Mouse (Mus musculus): ENCODE results near the gene Rslcan18.
"Not testable (repeated sequence)": the region's sequence is repeated elsewhere in the genome, so short reads cannot be mapped to it uniquely, and the experiment has no call there.

The Rslcan18 gene

GRCm38 (mm10) chr13:67116163-67116562, at the start of gene Rslcan18:
Gene Rslcan18 (minus strand): TSS chr13:67116263.
- not testable (repeated sequence) for DNase-seq (ENCODE audit: low spot score)

GRCm38 (mm10) chr13:67128038-67128721, 12.1 kb upstream of the Rslcan18 start:
- DNase-seq (ENCODE audit: low spot score) = peak; percentile 86

- DNase-seq (ENCODE audit: low spot score) = not testable (repeated sequence)
Measured at GRCm38 (mm10) chr13:67127507-67127906, 11.4 kb upstream of the Rslcan18 start.

GRCm38 (mm10) chr13:67124460-67124859, 8.4 kb upstream of the Rslcan18 start:
- DNase-seq (ENCODE audit: low spot score) = no peak

- not testable (repeated sequence) for DNase-seq (ENCODE audit: low spot score)
Measured at GRCm38 (mm10) chr13:67121360-67121759, 5.3 kb upstream of the Rslcan18 start, which contains the start of gene Zfp759. Gene Zfp759 (plus strand): TSS chr13:67121660.

GRCm38 (mm10) chr13:67113287-67113686, 2.8 kb downstream of the Rslcan18 start:
- no peak for DNase-seq (ENCODE audit: low spot score)

GRCm38 (mm10) chr13:67112096-67112495, 4.0 kb downstream of the Rslcan18 start:
- no peak for DNase-seq (ENCODE audit: low spot score)

- no peak for DNase-seq (ENCODE audit: low spot score)
Measured at GRCm38 (mm10) chr13:67108821-67109206, 7.2 kb downstream of the Rslcan18 start.

GRCm38 (mm10) chr13:67108194-67108820, 7.8 kb downstream of the Rslcan18 start, which contains the start of gene Gm28557:
Gene Gm28557 (minus strand): TSS chr13:67108604.
- peak; percentile 94 for DNase-seq (ENCODE audit: low spot score)

GRCm38 (mm10) chr13:67107681-67108080, 8.4 kb downstream of the Rslcan18 start:
- no peak for DNase-seq (ENCODE audit: low spot score)

GRCm38 (mm10) chr13:67097876-67098275, 18.2 kb downstream of the Rslcan18 start, which contains the start of gene Zfp708:
Gene Zfp708 (minus strand): TSS chr13:67097976.
- no peak for DNase-seq (ENCODE audit: low spot score)

GRCm38 (mm10) chr13:67090154-67090553, 25.9 kb downstream of the Rslcan18 start:
- no peak for DNase-seq (ENCODE audit: low spot score)

GRCm38 (mm10) chr13:67081946-67082345, 34.1 kb downstream of the Rslcan18 start:
- DNase-seq (ENCODE audit: low spot score) = no peak

GRCm38 (mm10) chr13:67081142-67081713, 34.8 kb downstream of the Rslcan18 start:
- peak; percentile 54 for DNase-seq (ENCODE audit: low spot score)

GRCm38 (mm10) chr13:67077244-67077643, 38.8 kb downstream of the Rslcan18 start:
- DNase-seq (ENCODE audit: low spot score) = no peak

- no peak for DNase-seq (ENCODE audit: low spot score)
Measured at GRCm38 (mm10) chr13:67072786-67073185, 43.3 kb downstream of the Rslcan18 start.

- no peak for DNase-seq (ENCODE audit: low spot score)
Measured at GRCm38 (mm10) chr13:67065386-67065785, 50.7 kb downstream of the Rslcan18 start.

- no peak for DNase-seq (ENCODE audit: low spot score)
Measured at GRCm38 (mm10) chr13:67062427-67062826, 53.6 kb downstream of the Rslcan18 start.

GRCm38 (mm10) chr13:67060786-67061358, 55.2 kb downstream of the Rslcan18 start, which contains the start of gene Zfp712:
Gene Zfp712 (minus strand): TSS chr13:67061170.
- peak; percentile 91 for DNase-seq (ENCODE audit: low spot score)

GRCm38 (mm10) chr13:67060161-67060785, 55.8 kb downstream of the Rslcan18 start:
- DNase-seq (ENCODE audit: low spot score) = no peak
